Mouse (Mus musculus) midbrain, embryonic 10.5 days (tissue): Measurements from ENCODE around the gene Slc38a7. TPM values are rescaled to one million over a fixed set of nuclear protein-coding genes. Genes with fewer than 3 reads are reported as not detected.
"Not testable (repeated sequence)": the region's sequence is repeated elsewhere in the genome, so short reads cannot be mapped to it uniquely, and the experiment has no call there.

Experiments
- DNase-seq: peaks from one replicate; pipeline ENCODE4 v3.0.0-alpha.2; 2017; ENCODE audit warnings: low spot score
- H3K27ac ChIP-seq: fragments of 300-500 bp; sonication (generic); replicated peaks from 2 replicates; pipeline ENCODE4 v1.5.1; 2016; ENCODE audit warnings: mild to moderate bottlenecking
- H3K27me3 ChIP-seq: fragments of 300-500 bp; sonication (generic); 2 replicates; pipeline ENCODE4 v1.6.1; 2016; ENCODE audit warnings: low read depth, mild to moderate bottlenecking; ENCODE audit not compliant: poor library complexity, severe bottlenecking
- H3K36me3 ChIP-seq: fragments of 300-500 bp; sonication (generic); 2 replicates; pipeline ENCODE4 v1.6.1; 2016; ENCODE audit warnings: mild to moderate bottlenecking, moderate library complexity
- H3K4me1 ChIP-seq: fragments of 300-500 bp; sonication (generic); 2 replicates; pipeline ENCODE4 v1.6.1; 2016
- H3K4me3 ChIP-seq: fragments of 300-500 bp; sonication (generic); 2 replicates; pipeline ENCODE4 v1.5.1; 2016; ENCODE audit warnings: mild to moderate bottlenecking, moderate library complexity
- H3K9me3 ChIP-seq: fragments of 300-500 bp; sonication (generic); replicated peaks from 2 replicates; pipeline ENCODE4 v1.6.1; 2016; ENCODE audit warnings: mild to moderate bottlenecking
- WGBS: fragments of 180-500 bp; shearing (Covaris S2); methylation state at CpG from one replicate; pipeline ENCODE4 v1.1.7; 2016; 5-methylcytosine and 5-hydroxymethylcytosine counted together
- polyA plus RNA-seq: library from polyadenylated mRNA; unstranded; fragments of >200 nt; fragmentation: Nextera tagmentation; extraction: Ambion mirVana; gene quantifications from 2 replicates; pipeline ENCODE4 v1.2.1, GENCODE M21; 2016

Gene Slc38a7
- polyA plus RNA-seq, 1 experiment from 2014 or later = 16.5 TPM

- H3K4me3 ChIP-seq = no peak overlapping the region
- WGBS = 93% methylated on average over 4 of the region's 4 CpGs
- no peaks in the 10 kb centered on the region for H3K27me3 ChIP-seq
- H3K9me3 ChIP-seq = 0 out of 2 replicates have a peak, but pooled peaks cover 3% of the 10 kb centered on the region
- peaks cover 15% of the 10 kb centered on the region for H3K4me1 ChIP-seq
- H3K27ac ChIP-seq = no peak overlapping the region
- peaks cover 39% of the 10 kb centered on the region for H3K36me3 ChIP-seq
- no peak for DNase-seq
These were observed 26.5 kb upstream of the Slc38a7 start for GRCm38 (mm10) chr8:95879823-95880222.

GRCm38 (mm10) chr8:95878176-95878962 lies 25.0 kb upstream of the Slc38a7 start:
- H3K27ac ChIP-seq = peak overlapping the region; percentile 60

GRCm38 (mm10) chr8:95875270-95875669 lies 21.9 kb upstream of the Slc38a7 start:
- 96% methylated on average over 7 of the region's 7 CpGs for WGBS

More at GRCm38 (mm10) chr8:95878176-95878962, 25.0 kb upstream of the Slc38a7 start:
- WGBS = 71% methylated on average over 12 of the region's 12 CpGs
- Histone ChIP-seq H3K4me3 (peak overlapping the region; percentile 23), H3K36me3 (peaks cover 52% of the 10 kb centered on the region), H3K9me3 (0 out of 2 replicates have a peak, but pooled peaks cover 3% of the 10 kb centered on the region), H3K27me3 (no peaks in the 10 kb centered on the region), H3K4me1 (peaks cover 10% of the 10 kb centered on the region)
- DNase-seq = no peak

GRCm38 (mm10) chr8:95871690-95872089 lies 18.4 kb upstream of the Slc38a7 start:
- no peak overlapping the region for H3K27ac ChIP-seq
- no peak overlapping the region for H3K4me3 ChIP-seq
- DNase-seq = no peak
- WGBS = 96% methylated on average over 16 of the region's 16 CpGs
- peaks cover 100% of the 10 kb centered on the region for H3K36me3 ChIP-seq
- H3K4me1 ChIP-seq = no peaks in the 10 kb centered on the region
- H3K27me3 ChIP-seq = no peaks in the 10 kb centered on the region
- H3K9me3 ChIP-seq = 0 out of 2 replicates have a peak, but pooled peaks cover 3% of the 10 kb centered on the region

More at GRCm38 (mm10) chr8:95875270-95875669, 21.9 kb upstream of the Slc38a7 start:
- no peak overlapping the region for H3K27ac ChIP-seq
- 0 out of 2 replicates have a peak, but pooled peaks cover 3% of the 10 kb centered on the region for H3K9me3 ChIP-seq
- peaks cover 79% of the 10 kb centered on the region for H3K36me3 ChIP-seq
- H3K4me1 ChIP-seq = peaks cover 10% of the 10 kb centered on the region
- H3K4me3 ChIP-seq = no peak overlapping the region
- no peaks in the 10 kb centered on the region for H3K27me3 ChIP-seq
- no peak for DNase-seq

GRCm38 (mm10) chr8:95864851-95865250 lies 11.5 kb upstream of the Slc38a7 start:
- not testable (repeated sequence) for H3K9me3 ChIP-seq, H3K27ac ChIP-seq, H3K27me3 ChIP-seq, H3K4me1 ChIP-seq, DNase-seq, H3K4me3 ChIP-seq
- peaks cover 69% of the 10 kb centered on the region for H3K36me3 ChIP-seq
- WGBS = 97% methylated on average over 18 of the region's 18 CpGs

- H3K9me3 ChIP-seq, DNase-seq, H3K4me3 ChIP-seq, H3K27ac ChIP-seq, H3K27me3 ChIP-seq, H3K4me1 ChIP-seq: not testable (repeated sequence)
- 93% methylated on average over 10 of the region's 11 CpGs for WGBS
- H3K36me3 ChIP-seq = peaks cover 59% of the 10 kb centered on the region
These were observed 10.6 kb upstream of the Slc38a7 start for GRCm38 (mm10) chr8:95863761-95864440.

- WGBS = 91% methylated on average over 6 of the region's 6 CpGs
These were observed 835 bp upstream of the Slc38a7 start for GRCm38 (mm10) chr8:95854174-95854573.

GRCm38 (mm10) chr8:95852290-95852689 lies 1.0 kb downstream of the Slc38a7 start:
- 82% methylated on average over 4 of the region's 4 CpGs for WGBS
- H3K9me3 ChIP-seq = no peaks in the 10 kb centered on the region
- peaks cover 16% of the 10 kb centered on the region for H3K4me1 ChIP-seq
- peak overlapping the region; percentile 81 for H3K4me3 ChIP-seq
- no peak overlapping the region for H3K27ac ChIP-seq
- no peaks in the 10 kb centered on the region for H3K27me3 ChIP-seq
- H3K36me3 ChIP-seq = peaks cover 12% of the 10 kb centered on the region
- no peak for DNase-seq

More at GRCm38 (mm10) chr8:95854174-95854573, 835 bp upstream of the Slc38a7 start:
- H3K4me1 ChIP-seq = peaks cover 16% of the 10 kb centered on the region
- H3K27me3 ChIP-seq = no peaks in the 10 kb centered on the region
- no peak overlapping the region for H3K27ac ChIP-seq
- DNase-seq = no peak
- no peaks in the 10 kb centered on the region for H3K9me3 ChIP-seq
- no peaks in the 10 kb centered on the region for H3K36me3 ChIP-seq
- H3K4me3 ChIP-seq = no peak overlapping the region

GRCm38 (mm10) chr8:95850326-95850725 lies 3.0 kb downstream of the Slc38a7 start:
- 87% methylated on average over 2 of the region's 2 CpGs for WGBS
- no peak for DNase-seq

GRCm38 (mm10) chr8:95848734-95849464 lies 4.4 kb downstream of the Slc38a7 start:
- peaks cover 16% of the 10 kb centered on the region for H3K4me1 ChIP-seq
- no peaks in the 10 kb centered on the region for H3K9me3 ChIP-seq
- DNase-seq = no peak
- no peak overlapping the region for H3K4me3 ChIP-seq
- H3K36me3 ChIP-seq = peaks cover 40% of the 10 kb centered on the region
- WGBS = 93% methylated on average over 19 of the region's 19 CpGs
- no peak overlapping the region for H3K27ac ChIP-seq
- H3K27me3 ChIP-seq = no peaks in the 10 kb centered on the region

More at GRCm38 (mm10) chr8:95850326-95850725, 3.0 kb downstream of the Slc38a7 start:
- Histone ChIP-seq H3K27me3 (no peaks in the 10 kb centered on the region), H3K36me3 (peaks cover 26% of the 10 kb centered on the region), H3K4me3 (no peak overlapping the region), H3K27ac (no peak overlapping the region), H3K4me1 (peaks cover 16% of the 10 kb centered on the region), H3K9me3 (no peaks in the 10 kb centered on the region)

- no peak for DNase-seq
- H3K4me3 ChIP-seq = no peak overlapping the region
- 83% methylated on average over 24 of the region's 24 CpGs for WGBS
These were observed 5.2 kb downstream of the Slc38a7 start for GRCm38 (mm10) chr8:95848061-95848551.

GRCm38 (mm10) chr8:95845026-95845425 lies 8.3 kb downstream of the Slc38a7 start:
- DNase-seq = no peak
- Histone ChIP-seq H3K9me3 (no peaks in the 10 kb centered on the region), H3K36me3 (peaks cover 79% of the 10 kb centered on the region), H3K4me1 (no peaks in the 10 kb centered on the region), H3K27ac (no peak overlapping the region), H3K27me3 (no peaks in the 10 kb centered on the region), H3K4me3 (no peak overlapping the region)
- 92% methylated on average over 7 of the region's 7 CpGs for WGBS

More at GRCm38 (mm10) chr8:95848061-95848551, 5.2 kb downstream of the Slc38a7 start:
- Histone ChIP-seq H3K36me3 (peaks cover 48% of the 10 kb centered on the region), H3K4me1 (peaks cover 11% of the 10 kb centered on the region), H3K9me3 (no peaks in the 10 kb centered on the region), H3K27ac (no peak overlapping the region), H3K27me3 (no peaks in the 10 kb centered on the region)
